Mouse (Mus musculus): ENCODE results near the gene Slc25a42.
A peak's percentile ranks its signal among the peaks of the same experiment; 100 is the strongest.

Gene Slc25a42

DNA sequence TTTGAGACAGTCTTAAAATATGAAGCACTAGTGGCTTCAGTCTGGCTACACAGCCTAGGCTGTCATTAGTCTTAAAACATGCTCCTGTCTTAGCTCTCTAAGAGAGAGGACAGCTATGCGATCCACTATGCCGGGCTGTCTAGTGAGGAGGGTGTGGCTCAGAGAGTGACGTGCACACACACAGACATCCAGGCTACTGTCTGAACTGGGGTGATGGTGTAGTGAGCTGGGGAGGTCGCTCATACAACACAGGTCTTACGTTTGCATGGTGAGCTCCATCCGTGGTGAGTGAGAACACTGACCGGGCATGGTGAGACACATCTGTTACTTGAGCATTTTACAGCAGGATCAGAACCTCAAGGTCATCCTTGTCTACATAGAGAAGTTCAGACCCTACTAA, 40.9 kb downstream of the Slc25a42 start:
- DNase-seq (ENCODE audit: low spot score in 2 of 2): no peak

DNA sequence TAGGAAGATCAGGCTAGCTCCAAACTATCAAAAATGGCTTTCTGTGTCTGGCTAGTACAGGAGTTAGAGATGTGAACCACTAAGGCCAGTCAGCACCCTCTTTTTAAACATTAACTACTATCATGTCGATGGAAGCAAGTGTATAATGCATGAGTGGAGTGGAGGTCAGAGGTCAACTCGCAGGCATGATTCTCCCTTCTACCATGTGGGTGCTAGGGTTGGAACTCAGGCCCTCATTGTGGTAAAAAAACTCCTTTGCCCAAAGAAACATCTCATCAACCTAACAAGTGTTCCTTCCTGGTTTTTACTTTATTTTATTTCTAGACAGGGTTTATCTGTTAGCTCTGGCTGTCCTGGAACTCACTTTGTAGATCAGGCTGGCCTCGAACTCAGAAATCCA, 41.4 kb downstream of the Slc25a42 start:
- no peak for DNase-seq (ENCODE audit: low spot score in 2 of 2)

DNA sequence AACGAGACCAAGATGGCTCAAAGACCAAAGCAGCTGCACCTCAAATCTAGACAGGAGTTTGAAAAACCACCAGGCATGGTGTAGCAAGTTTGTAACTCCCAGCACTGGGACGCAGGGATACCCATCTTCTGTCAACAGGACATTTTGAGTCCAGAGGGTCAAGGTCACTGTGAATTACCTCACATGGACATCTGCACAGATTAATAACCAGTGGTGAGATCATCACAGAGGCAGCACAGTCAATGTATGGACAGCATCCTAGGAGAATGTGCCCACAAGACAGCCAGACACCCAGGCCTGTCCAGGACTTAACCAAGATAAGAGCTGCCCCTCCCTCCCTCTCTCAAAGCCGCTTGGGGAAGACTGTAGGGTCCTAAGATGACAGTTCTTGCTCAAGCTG, 42.0 kb downstream of the Slc25a42 start:
- no peak for DNase-seq (ENCODE audit: low spot score in 2 of 2)

DNA sequence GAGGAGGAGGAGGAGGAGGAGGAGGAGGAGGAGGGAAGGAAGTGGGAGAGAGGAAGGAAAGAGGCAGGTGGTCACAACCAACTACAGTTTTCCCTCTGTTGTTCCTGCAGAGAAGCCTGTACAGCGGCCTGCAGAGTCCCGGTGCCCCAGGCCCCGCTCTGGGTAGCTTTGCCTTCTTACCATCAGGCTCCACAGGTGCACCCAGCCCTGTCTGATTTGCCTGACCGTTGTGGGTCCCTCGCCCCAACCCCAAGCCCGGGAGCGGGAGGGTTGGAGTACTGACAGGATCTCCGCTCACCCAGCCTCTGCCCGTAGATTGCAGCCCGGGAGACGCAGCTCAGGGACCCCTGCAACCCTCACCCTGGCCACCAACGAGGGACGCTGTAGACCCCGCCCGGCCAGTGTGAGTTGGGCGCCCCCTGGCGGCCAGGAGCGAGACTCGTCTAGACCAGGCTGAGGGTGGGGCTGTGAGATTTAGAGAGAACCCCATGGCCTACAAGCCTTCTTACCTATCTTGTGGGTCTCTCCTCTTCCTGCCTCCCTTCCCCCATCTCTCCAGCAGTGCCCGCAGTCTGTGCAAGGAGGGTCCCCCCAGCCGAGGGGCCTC, 45.5 kb downstream of the Slc25a42 start:
- peak; percentile 33 to 48 for DNase-seq (ENCODE audit: low spot score in 2 of 2)

DNA sequence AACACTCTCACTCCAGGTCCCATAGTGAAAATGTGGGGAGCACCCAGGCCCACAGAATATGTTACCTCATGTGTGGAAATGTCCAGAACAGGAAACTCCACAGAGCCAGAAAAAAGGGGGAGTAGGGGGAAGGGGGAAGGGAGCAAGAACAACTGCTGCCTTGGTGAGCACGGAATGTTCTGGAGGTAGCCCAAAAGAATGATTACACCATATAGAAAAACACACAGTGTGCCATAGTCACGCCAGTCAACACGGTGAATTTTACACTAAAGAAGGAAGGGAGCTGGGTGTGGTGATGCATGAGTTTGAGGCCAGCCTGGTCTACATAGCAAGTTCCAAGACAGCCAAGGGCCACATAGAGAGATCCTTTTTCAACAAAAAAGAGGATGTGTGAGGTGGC, 48.8 kb downstream of the Slc25a42 start:
- no peak for DNase-seq (ENCODE audit: low spot score in 2 of 2)

DNA sequence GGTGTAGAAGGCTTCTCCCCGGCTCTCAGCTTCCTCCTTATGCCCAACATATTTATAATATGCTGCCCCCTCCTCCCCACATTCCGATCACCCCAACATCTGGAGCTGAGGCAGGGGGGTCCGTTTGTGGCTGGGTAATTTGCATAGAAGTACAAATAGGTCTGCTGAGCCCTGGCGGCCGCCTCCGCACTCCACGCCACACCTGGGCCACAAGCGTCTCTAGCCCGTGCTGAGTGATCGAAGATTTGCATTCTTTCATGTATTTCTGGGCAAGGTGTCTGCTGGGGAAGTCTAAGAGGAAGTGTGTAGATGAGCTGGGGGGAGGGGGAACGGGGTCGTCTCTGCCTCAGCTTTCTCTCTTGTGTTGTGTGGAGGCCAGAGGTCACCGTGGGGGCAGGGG, 52.1 kb downstream of the Slc25a42 start:
- no peak for DNase-seq (ENCODE audit: low spot score in 2 of 2)

DNA sequence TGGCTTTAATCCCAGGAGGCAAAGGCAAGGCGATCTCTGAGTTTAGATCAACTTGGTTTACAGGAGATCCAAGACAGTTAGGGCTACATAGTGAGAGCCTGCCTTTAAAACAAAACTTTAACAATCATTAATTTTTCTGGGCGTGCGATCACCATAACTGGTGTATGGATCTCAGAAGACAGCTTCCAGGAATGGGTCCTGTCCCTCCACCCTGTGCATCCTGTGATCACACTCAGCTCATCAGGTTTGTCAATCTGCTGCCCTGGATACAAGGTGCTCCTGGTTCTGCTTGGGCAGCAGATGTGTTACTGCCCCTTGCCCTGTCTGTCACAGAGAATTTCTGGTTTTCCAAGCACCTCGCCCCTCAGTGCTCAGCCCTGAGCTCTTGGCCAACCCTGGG, 52.9 kb downstream of the Slc25a42 start:
- DNase-seq (ENCODE audit: low spot score in 2 of 2): no peak

DNA sequence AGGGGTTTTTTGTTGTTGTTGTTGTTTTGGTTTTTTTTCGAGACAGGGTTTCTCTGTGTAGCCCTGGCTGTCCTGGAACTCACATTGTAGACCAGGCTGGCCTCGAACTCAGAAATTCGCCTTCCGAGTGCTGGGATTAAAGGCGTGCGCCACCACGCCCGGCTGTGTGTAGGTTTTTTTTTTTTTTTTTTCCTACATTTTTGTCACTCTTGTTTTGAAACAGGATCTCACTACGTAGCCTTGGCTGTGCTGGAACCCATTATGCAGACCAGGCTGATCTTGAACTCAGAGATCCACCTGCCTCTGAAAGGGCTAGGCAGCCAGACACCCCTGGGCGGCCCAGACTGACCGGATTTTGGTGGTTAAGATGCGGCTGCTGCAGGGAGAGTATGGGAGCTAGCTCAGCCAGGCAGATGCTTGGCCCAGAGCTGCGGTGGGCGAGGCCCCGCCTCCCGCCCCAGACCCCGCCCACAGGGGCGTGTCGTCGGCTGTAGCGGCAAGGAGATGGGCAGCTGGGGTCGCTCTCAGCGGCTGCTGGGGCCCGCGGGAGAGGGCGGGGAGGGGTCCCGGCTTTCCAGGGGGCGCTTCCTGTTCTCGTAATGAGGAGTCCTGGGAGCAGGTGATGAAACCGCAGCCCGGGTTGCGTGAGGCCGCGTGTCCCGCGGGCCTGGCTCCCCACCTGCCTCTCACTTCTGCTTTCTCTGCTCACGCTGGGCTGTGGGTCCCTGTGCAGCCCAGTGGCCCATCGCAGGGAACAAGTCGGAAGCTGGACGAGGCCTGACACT, 53.8 kb downstream of the Slc25a42 start:
- peak; percentile 46 to 65 for DNase-seq (ENCODE audit: low spot score in 2 of 2)

DNA sequence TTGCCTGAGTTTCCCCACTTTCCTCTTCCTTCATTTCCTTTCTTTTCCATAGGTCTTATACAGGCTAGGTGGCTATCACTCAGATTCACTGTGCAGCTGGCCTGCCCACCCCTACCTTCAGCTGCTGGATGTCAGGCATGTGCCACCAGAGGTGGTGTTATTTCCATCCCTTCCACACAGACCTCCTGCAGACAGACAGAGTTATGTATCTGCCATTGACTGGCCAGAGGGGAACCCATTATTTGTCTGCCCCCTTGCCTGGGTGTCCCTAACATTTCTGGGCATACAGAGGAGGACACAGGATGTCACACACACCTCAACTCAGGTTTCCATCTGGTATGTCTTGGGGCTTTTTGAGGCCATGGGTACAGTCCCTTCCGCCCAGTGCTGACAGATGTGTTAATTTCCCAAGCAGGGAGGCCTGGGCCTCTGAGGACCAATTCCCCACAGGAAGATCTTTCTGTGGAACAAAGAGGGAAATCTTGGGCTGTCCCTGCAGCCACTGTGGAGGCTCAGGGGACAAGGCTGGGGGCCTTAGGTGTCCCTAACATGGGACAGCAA, 54.8 kb downstream of the Slc25a42 start:
- DNase-seq (ENCODE audit: low spot score in 2 of 2): no peak

DNA sequence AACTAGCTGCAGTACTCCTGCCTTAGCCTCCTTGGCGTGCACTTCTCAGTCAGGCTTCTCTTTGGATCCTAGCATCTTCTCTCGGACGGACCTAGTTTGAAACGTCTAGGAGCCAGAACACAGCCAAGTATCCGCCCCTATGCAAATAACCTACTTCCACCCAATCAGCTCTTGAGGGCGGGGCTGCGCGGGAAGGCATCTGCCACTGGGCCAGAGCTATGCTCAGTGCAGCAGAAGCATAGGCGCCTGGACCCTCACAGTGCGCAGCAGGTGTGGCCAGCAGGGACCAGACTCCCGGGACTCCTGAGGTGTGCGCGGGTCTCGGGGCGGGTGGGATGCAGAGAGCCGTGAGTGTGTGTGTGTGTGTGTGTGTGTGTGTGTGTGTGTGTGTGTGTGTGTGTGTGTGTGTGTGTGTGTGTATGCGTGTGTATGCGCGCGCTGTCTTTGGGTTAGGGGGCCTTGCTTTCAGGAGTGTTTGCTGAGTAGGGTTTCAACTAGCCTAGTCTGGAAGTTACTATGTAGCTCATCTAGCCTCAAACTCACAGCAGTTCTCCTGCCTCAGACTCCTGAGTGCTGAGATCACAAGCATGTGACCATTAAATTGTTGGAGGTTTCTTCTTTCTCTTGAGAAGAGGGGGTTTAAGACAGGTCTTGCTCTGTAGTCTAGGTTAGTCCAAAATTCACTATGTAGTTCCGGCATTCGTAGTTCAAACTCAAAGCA, 59.4 kb downstream of the Slc25a42 start:
- DNase-seq (ENCODE audit: low spot score in 2 of 2): peak; percentile 39 to 49

DNA sequence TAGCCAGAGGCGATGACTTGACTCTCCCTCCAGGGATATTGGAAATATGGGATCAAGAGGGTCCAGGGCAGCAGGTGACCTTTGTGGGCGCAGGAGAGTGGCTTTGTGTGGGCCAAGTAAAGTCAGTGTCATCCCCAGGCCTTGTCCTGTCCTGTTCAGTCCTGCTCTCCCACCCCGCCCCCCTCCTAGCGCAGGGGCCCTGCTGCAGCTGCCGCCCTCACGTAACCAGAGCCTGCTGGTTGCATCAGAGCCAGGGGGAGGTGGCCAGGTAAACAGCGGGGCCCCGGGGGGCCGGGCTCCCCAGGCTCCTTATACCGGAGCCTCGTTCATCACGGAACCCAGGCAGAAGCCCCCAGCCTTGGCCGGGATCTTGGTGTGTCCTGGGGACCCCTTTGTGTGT, 61.9 kb downstream of the Slc25a42 start:
- no peak for DNase-seq (ENCODE audit: low spot score in 2 of 2)

DNA sequence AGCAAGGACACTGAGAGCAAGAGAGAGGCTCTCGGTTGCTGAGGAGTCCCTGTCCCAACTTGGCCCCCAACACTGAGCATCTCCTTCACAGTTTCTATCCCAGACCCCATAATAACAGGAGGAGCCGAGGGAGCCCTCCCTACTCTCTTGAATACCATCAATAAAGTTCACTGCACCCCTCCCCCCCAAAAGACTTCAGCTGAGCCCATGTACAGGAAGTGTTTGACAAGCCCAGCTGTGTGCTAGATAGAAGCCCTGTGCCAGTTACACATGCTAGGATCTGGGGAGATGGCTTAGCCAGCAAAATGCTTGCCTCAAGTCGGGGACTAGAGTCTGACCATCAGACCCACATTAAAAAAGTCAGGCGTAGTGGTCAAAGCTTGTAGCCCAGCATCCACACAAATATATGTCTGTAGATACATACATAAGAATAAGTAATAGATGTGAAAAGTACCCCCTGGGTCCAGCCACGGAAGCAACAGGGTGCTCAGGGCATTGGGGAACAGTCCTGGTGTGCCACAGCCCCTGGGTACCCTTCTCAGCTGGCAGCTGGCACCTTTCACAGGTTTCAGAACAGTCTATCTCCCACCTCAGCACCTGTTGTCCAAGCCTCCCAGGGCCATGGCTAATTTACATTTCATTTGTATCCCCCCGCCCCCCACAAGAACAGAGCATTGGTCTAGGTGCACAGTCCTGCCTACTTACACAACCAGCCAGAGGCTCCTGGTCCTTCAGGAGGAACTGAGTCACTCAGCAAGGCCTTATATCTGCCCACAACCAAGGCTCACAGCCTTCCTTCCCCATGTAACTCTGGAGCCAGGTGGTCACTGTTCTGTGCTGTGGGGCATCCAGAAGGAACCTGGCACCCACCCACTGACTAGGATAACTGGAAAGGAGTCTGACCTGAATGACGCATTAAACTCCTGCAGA, 64.2 kb downstream of the Slc25a42 start:
- no peak for DNase-seq (ENCODE audit: low spot score in 2 of 2)

DNA sequence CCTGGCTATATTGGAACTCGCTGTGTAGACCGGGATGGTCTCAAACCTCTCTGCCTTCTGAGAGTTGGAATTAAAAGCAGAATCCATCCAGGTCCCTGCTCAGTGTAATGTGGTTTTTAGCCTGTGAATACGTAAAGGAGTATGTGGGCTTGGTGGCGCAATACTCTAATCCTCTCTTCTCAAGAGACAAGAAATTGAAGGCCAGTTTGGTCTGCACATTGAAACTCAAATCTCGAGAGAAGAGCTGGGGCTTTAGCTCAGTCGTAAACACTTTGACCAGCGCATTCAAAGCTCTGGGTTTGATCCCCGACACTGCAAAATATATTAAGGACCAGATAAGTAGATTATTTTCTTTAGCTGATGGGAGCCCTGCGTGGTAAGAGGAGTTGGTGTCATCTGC, 72.1 kb downstream of the Slc25a42 start:
- no peak for DNase-seq (ENCODE audit: low spot score in 2 of 2)

DNA sequence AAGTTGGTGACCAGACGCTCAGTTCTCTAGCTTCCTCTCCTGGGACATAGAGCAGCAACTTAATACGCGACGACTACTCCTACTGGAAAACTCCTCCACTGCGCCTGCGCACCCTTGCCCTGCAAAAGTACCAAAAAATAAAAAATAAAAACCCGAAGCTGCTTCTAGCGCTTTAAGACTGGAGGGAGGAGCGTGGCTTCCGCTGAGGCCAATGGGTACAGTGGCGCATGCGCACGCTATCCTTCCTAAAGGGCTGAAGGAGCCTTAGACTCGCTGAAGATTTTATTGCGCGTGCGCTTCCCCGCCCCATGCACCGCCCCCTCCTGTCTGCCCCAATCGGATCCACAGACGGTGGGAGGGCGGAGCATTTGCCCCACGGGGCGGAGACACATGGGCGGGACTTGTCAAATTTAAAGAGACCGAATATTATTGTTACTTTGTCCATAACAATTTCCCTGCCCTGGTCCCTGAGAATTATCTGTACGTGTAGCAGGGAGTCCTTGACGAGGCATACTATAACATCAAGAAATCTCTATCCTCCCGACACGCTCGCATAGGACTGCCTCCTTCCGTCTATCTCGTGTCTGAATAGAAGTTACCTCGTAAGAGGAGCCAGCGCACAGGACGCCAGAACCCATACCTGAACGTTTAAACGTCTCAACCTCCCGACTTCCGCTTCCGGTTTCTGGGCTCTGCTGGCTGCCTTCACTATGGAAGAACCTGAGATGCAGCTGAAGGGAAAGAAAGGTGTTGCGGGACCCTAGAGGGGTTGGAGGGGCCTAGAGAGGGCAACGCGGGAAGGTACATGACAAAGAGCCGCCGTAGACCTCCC, 72.9 kb downstream of the Slc25a42 start, which contains the start of the genes Rfxank, Borcs8 and Mef2b:
Gene Rfxank (minus strand): TSS at position 129 of the 832 bp plus-strand sequence.
Gene Borcs8 (plus strand): TSS at position 474 of the 832 bp plus-strand sequence.
Gene Mef2b (plus strand): TSS at position 686 of the 832 bp plus-strand sequence.
- peak; percentile 97 to 99 for DNase-seq (ENCODE audit: low spot score in 2 of 2)

DNA sequence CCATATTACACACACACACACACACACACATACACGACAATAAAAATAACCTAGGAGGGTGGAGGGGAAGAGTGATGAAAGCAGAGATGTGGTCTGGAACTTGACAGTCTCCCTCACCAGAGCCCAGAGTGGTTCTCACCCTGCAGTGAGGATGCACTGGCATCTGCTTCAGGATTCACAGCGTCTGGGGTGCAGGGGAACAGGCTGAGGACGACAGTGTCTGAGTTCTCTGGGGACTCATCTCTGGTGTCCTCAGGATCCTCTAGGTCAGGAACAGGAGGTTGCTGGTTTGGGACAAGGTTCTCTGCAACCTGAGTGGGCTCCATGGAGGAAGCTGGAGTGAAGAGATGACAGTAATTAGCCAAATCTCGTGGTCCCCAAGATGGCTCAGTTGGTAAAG, 74.2 kb downstream of the Slc25a42 start:
- no peak for DNase-seq (ENCODE audit: low spot score in 2 of 2)

DNA sequence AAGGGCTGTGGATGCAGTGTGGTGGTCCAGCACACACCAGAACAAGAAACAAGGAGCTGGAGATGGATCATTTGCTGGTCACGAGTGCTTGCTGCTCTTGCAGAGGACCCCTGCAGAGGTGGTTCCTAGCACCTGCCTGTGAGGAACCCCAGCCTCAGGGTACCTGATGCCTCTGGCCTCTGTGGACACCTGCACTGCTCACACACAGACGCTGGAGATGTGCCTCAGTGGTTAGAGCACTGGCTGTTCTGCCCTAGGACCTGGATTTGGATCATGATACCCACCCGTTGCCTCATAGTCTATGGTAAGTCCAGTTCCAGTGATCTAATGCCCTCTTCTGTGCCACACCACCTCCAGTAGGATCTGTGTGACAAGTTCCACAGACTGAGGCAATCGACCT, 75.5 kb downstream of the Slc25a42 start:
- no peak for DNase-seq (ENCODE audit: low spot score in 2 of 2)

DNA sequence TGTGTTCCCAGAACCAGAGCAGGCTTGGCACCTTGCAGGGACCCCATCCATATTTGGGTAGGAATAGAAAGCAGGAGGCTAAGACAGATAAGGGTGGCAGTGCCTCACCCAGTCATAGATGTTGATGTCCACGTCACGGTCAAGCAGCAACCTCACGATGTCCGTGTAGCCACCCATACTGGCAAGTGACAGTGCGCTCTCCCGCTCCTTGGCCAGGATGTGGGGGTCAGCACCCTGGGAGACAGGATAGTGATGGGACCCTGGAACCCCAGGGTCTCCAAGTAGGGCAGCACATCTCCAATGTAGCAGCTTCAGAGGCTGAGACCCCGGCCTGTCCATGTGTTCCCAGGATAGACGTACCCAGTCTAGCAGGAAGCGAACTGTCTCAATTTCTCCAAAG, 77.2 kb downstream of the Slc25a42 start:
- DNase-seq (ENCODE audit: low spot score in 2 of 2): no peak

Data from right cerebral cortex, adult 2 months (tissue).